Mouse (Mus musculus): ENCODE results near the gene 2210017I01Rik. TPM values are rescaled to one million over a fixed set of nuclear protein-coding genes. Genes with fewer than 3 reads are reported as not detected.

The 2210017I01Rik gene
- total RNA-seq, 1 experiment from 2014 or later = not detected

DNA sequence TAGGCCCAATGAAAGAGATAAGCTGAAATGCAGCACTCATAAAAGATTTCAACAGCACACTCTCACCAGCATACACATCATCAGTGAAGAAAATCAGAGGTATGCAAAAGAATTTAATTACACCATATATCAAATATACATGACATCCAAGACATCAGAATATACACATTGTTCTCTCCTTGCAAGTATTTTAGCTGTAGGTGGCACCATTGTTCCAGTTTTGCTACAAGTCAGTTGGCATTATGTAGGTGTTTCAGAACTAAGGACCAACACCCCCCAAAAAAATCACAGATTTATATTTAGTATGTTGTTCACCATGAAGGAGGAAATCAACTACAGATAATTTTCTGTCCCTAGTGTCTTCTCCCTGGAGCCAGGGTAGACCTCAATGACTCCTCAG, 41.9 kb downstream of the 2210017I01Rik start:
- DNase-seq = no peak

Other genes starting within 250 kb of the 2210017I01Rik start
- not detected in 2 replicates for gene Sprr2f, start 242.3 kb downstream of the 2210017I01Rik start, total RNA-seq (2021)
- not detected in 2 replicates for gene Sprr2h, start 221.8 kb downstream of the 2210017I01Rik start, total RNA-seq (2021)
- not detected in 2 replicates for gene Sprr2i, start 199.5 kb downstream of the 2210017I01Rik start, total RNA-seq (2021)
- gene Sprr2j-ps, start 189.4 kb downstream of the 2210017I01Rik start, total RNA-seq (2021) = not detected in 2 replicates
- 4.2 and 25.6 TPM in 2 replicates for gene Gm9774, start 178.1 kb downstream of the 2210017I01Rik start, total RNA-seq (2021)
- gene Sprr2k, start 174.9 kb downstream of the 2210017I01Rik start, total RNA-seq (2021) = not detected in 2 replicates
- gene Sprr1b, start 168.7 kb downstream of the 2210017I01Rik start, total RNA-seq (2021) = not detected in 2 replicates
- gene Sprr3, start 148.8 kb downstream of the 2210017I01Rik start, total RNA-seq (2021) = not detected in 2 replicates
- gene Sprr1a, start 121.6 kb downstream of the 2210017I01Rik start, total RNA-seq (2021) = not detected in 2 replicates
- gene Sprr4, start 107.0 kb downstream of the 2210017I01Rik start, total RNA-seq (2021) = not detected in 2 replicates
- gene 2310046K23Rik, start 73.0 kb downstream of the 2210017I01Rik start, total RNA-seq (2021) = not detected in 2 replicates
- not detected in 2 replicates for gene Ivl, start 33.8 kb downstream of the 2210017I01Rik start, total RNA-seq (2021)
- gene Smcp, start 18.5 kb downstream of the 2210017I01Rik start, total RNA-seq (2021) = not detected in 2 replicates
- not detected in 2 replicates for gene Lce6a, start 14.2 kb upstream of the 2210017I01Rik start, total RNA-seq (2021)
- gene Lce1a1, start 40.8 kb upstream of the 2210017I01Rik start, total RNA-seq (2021) = not detected in 2 replicates
- gene Lce1b, start 49.4 kb upstream of the 2210017I01Rik start, total RNA-seq (2021) = not detected in 2 replicates
- gene Lce1a2, start 62.8 kb upstream of the 2210017I01Rik start, total RNA-seq (2021) = not detected in 2 replicates
- gene Lce1c, start 71.8 kb upstream of the 2210017I01Rik start, total RNA-seq (2021) = not detected in 2 replicates
- gene Lce1d, start 79.7 kb upstream of the 2210017I01Rik start, total RNA-seq (2021) = not detected in 2 replicates
- gene Lce1e, start 101.6 kb upstream of the 2210017I01Rik start, total RNA-seq (2021) = not detected in 2 replicates
- not detected in 2 replicates for gene Lce1f, start 112.9 kb upstream of the 2210017I01Rik start, total RNA-seq (2021)
- gene Gm38119, start 131.6 kb upstream of the 2210017I01Rik start, total RNA-seq (2021) = not detected in 2 replicates
- not detected in 2 replicates for gene Lce1g, start 144.8 kb upstream of the 2210017I01Rik start, total RNA-seq (2021)
- gene Lce1h, start 157.6 kb upstream of the 2210017I01Rik start, total RNA-seq (2021) = not detected in 2 replicates
- not detected in 2 replicates for gene Lce1i, start 171.4 kb upstream of the 2210017I01Rik start, total RNA-seq (2021)
- not detected in 2 replicates for gene Lce1j, start 183.0 kb upstream of the 2210017I01Rik start, total RNA-seq (2021)
- not detected in 2 replicates for gene Lce1k, start 200.4 kb upstream of the 2210017I01Rik start, total RNA-seq (2021)
- gene Kprp, start 219.8 kb upstream of the 2210017I01Rik start, total RNA-seq (2021) = not detected in 2 replicates
- gene Lce1l, start 243.8 kb upstream of the 2210017I01Rik start, total RNA-seq (2021) = not detected in 2 replicates